Mouse (Mus musculus) macrophage (primary cell): Measurements from ENCODE around the gene Pabpc5. TPM values are rescaled to one million over a fixed set of nuclear protein-coding genes. Genes with fewer than 3 reads are reported as not detected.

Experiments
- H3K27ac ChIP-seq: fragments of 350-480 bp; formaldehyde crosslinking; 2 replicates; pipeline ENCODE4 v1.9.0; 2021
- H3K36me3 ChIP-seq: fragments of 350-480 bp; formaldehyde crosslinking; 2 replicates; pipeline ENCODE4 v1.9.0; 2021; ENCODE audit errors: inconsistent target
- H3K4me3 ChIP-seq: fragments of 350-480 bp; formaldehyde crosslinking; 2 replicates; pipeline ENCODE4 v1.9.0; 2021; ENCODE audit errors: inconsistent target
- H3K79me2 ChIP-seq: fragments of 350-480 bp; formaldehyde crosslinking; 2 replicates; pipeline ENCODE4 v1.9.0; 2021; ENCODE audit errors: inconsistent target
- whole genome bisulfite sequencing: methylation state at CpG from one replicate; pipeline ENCODE4 v1.1.7; 2026; ENCODE audit warnings: inconsistent platforms; ENCODE audit not compliant: missing documents; 5-methylcytosine and 5-hydroxymethylcytosine counted together
- polyA plus RNA-seq: library from polyadenylated mRNA; stranded (reverse); fragments of 250-400 nt; gene quantifications from 3 replicates; pipeline ENCODE4 v1.2.4, GENCODE M21; 2018; ENCODE audit warnings: inconsistent platforms
- total RNA-seq, 78 experiments: library from RNA; depleted of rRNA; stranded (reverse); fragments of 250-400 nt; gene quantifications; 1 replicate in 9 of 78; 2 replicates in 24 of 78; 3 replicates in 43 of 78; 4 replicates in 2 of 78; pipeline ENCODE4 v1.2.4; 2018; ENCODE audit warnings: inconsistent platforms in 56 of 78

Gene Pabpc5
- total RNA-seq (2018; cell fraction: chromatin; rRNA removed), result not detected
- total RNA-seq (2018; cell fraction: cytosol; rRNA removed), result not detected
- not detected for total RNA-seq (2018; cell fraction: nucleus; rRNA removed)
- not detected in 3 replicates for polyA plus RNA-seq

- Histone ChIP-seq H3K36me3 (no peaks in the 10 kb centered on the region), H3K79me2 (no peaks in the 10 kb centered on the region), H3K27ac (no peak within 1 kb of the TSS), H3K4me3 (no peak within 1 kb of the TSS)
- WGBS, result 17% methylated on average over 19 of the region's 21 CpGs
Observed at GRCm38 (mm10) chrX:119927081-119927571, at the start of gene Pabpc5. Pabpc5 (plus strand) TSS chrX:119927196.

- no peaks in the 10 kb centered on the region for H3K79me2 ChIP-seq
Observed at GRCm38 (mm10) chrX:119886957-119887593, 39.9 kb upstream of the Pabpc5 start.

GRCm38 (mm10) chrX:119888326-119888920 lies 38.6 kb upstream of the Pabpc5 start:
- Histone ChIP-seq H3K36me3 (no peaks in the 10 kb centered on the region), H3K27ac (no peak overlapping the region), H3K4me3 (no peak overlapping the region), H3K79me2 (no peaks in the 10 kb centered on the region)
- 85% methylated on average over 4 of the region's 6 CpGs for WGBS

More at GRCm38 (mm10) chrX:119886957-119887593, 39.9 kb upstream of the Pabpc5 start:
- H3K4me3 ChIP-seq, result no peak overlapping the region
- 72% methylated on average over 3 of the region's 3 CpGs for WGBS
- H3K36me3 ChIP-seq, result no peaks in the 10 kb centered on the region
- no peak overlapping the region for H3K27ac ChIP-seq

GRCm38 (mm10) chrX:119927852-119928251 lies 856 bp downstream of the Pabpc5 start:
- H3K27ac ChIP-seq, result no peak overlapping the region
- H3K4me3 ChIP-seq, result no peak overlapping the region
- no peaks in the 10 kb centered on the region for H3K36me3 ChIP-seq
- 88% methylated on average over 5 of the region's 5 CpGs for WGBS
- H3K79me2 ChIP-seq, result no peaks in the 10 kb centered on the region
